Mouse (Mus musculus) liver, embryonic 14.5 days (tissue): ENCODE data around the gene Stac2. TPM values are rescaled to one million over a fixed set of nuclear protein-coding genes. Genes with fewer than 3 reads are reported as not detected.

Experiments used
- ATAC-seq: fragments of 200-750 bp; cut with Nextera tagmentation; 2 replicates; pipeline ENCODE4 v1.8.0; 2017; ENCODE audit warnings: moderate number of reproducible peaks, mild to moderate bottlenecking, moderate library complexity; ENCODE audit not compliant: insufficient read depth
- DNase-seq, 3 experiments: peaks; one replicate each; pipeline ENCODE4 v3.0.0-alpha.2; 2012 to 2013; ENCODE audit warnings: low read depth in 3 of 3, low spot score in 3 of 3
- H3K27ac ChIP-seq: fragments of 300-500 bp; sonication (generic); 2 replicates; pipeline ENCODE4 v1.5.1; 2014; ENCODE audit warnings: moderate library complexity, mild to moderate bottlenecking, control low read depth, inconsistent platforms
- H3K27me3 ChIP-seq: fragments of 300-500 bp; sonication (generic); 2 replicates; pipeline ENCODE4 v1.6.1; 2014; ENCODE audit warnings: mild to moderate bottlenecking, low read length, moderate library complexity; ENCODE audit not compliant: control insufficient read depth, insufficient read depth
- H3K36me3 ChIP-seq: fragments of 300-500 bp; sonication (generic); replicated peaks from 2 replicates; pipeline ENCODE4 v1.6.1; 2014; ENCODE audit warnings: low read depth; ENCODE audit not compliant: control insufficient read depth, insufficient read depth
- H3K4me1 ChIP-seq, 2 experiments: fragments of 200-500 bp in 1 of 2; fragments of 300-500 bp in 1 of 2; sonication (generic) in 1 of 2; replicated peaks; 2 replicates each; pipeline ENCODE4 v1.6.1; 2012 to 2014; ENCODE audit warnings: antibody characterized with exemption in 1 of 2, inconsistent platforms in 1 of 2, low read length in 1 of 2; ENCODE audit not compliant: control insufficient read depth in 2 of 2, insufficient read depth in 2 of 2
- H3K4me2 ChIP-seq: fragments of 300-500 bp; sonication (generic); 2 replicates; pipeline ENCODE4 v1.6.1; 2014; ENCODE audit warnings: low read depth, mild to moderate bottlenecking, control low read depth, moderate library complexity
- H3K4me3 ChIP-seq, 2 experiments: fragments of 200-500 bp in 1 of 2; fragments of 300-500 bp in 1 of 2; sonication (generic) in 1 of 2; 2 replicates each; pipeline ENCODE4 v1.5.1; 2012 to 2014; ENCODE audit warnings: low read depth in 2 of 2, low read length in 2 of 2, mild to moderate bottlenecking in 2 of 2, control low read depth in 1 of 2, inconsistent platforms in 1 of 2, moderate library complexity in 1 of 2; ENCODE audit not compliant: insufficient read depth in 1 of 2
- H3K9ac ChIP-seq: fragments of 300-500 bp; sonication (generic); replicated peaks from 2 replicates; pipeline ENCODE4 v1.6.1; 2014; ENCODE audit warnings: mild to moderate bottlenecking, control low read depth, moderate library complexity
- H3K9me3 ChIP-seq: fragments of 300-500 bp; sonication (generic); 2 replicates; pipeline ENCODE4 v1.6.1; 2016; ENCODE audit warnings: low read length, mixed read lengths; ENCODE audit not compliant: control insufficient read depth
- CTCF ChIP-seq: IDR thresholded peaks from 2 replicates; pipeline ENCODE4 v1.5.1; 2016; ENCODE audit warnings: antibody characterized with exemption, low read depth, control low read depth
- EP300 ChIP-seq: IDR thresholded peaks from 2 replicates; pipeline ENCODE4 v1.6.1; 2016; ENCODE audit warnings: antibody characterized with exemption, low read depth
- WGBS: fragments of 180-500 bp; shearing (Covaris S2); extraction: QIAGEN DNeasy Blood & Tissue Kit; methylation state at CpG from one replicate; pipeline ENCODE4 v1.1.7; 2014; ENCODE audit not compliant: insufficient replicate concordance; 5-methylcytosine and 5-hydroxymethylcytosine counted together
- polyA plus RNA-seq, 2 experiments: library from polyadenylated mRNA; depleted of rRNA in 1 of 2; stranded (reverse) in 1 of 2; unstranded in 1 of 2; fragments of >200 nt; fragmentation: Nextera tagmentation in 1 of 2; extraction: Ambion mirVana in 1 of 2; gene quantifications; 2 replicates each; pipeline versions ENCODE4 v1.2.1 to v1.2.3; 2012 to 2014

Stac2 gene
- polyA plus RNA-seq, 2 experiments: not detected

- Histone ChIP-seq H3K9ac (no peak overlapping the region), H3K36me3 (no peaks in the 10 kb centered on the region), H3K27ac (no peak overlapping the region), H3K4me1 (peaks cover 0 to 21% of the 10 kb centered on the region in 2 experiments; a peak in 3 of 4 replicates), H3K27me3 (peaks cover 4% of the 10 kb centered on the region), H3K9me3 (no peaks in the 10 kb centered on the region), H3K4me2 (no peak overlapping the region), H3K4me3 (no peak overlapping the region)
- DNase-seq (no peak), ATAC-seq (no peak)
- TF ChIP-seq EP300 (no peak), CTCF (no peak)
- WGBS: 31% methylated on average over 1 of the region's 1 CpGs
Observed at GRCm38 (mm10) chr11:97996691-97997090, 56.6 kb downstream of the Stac2 start.

DNA sequence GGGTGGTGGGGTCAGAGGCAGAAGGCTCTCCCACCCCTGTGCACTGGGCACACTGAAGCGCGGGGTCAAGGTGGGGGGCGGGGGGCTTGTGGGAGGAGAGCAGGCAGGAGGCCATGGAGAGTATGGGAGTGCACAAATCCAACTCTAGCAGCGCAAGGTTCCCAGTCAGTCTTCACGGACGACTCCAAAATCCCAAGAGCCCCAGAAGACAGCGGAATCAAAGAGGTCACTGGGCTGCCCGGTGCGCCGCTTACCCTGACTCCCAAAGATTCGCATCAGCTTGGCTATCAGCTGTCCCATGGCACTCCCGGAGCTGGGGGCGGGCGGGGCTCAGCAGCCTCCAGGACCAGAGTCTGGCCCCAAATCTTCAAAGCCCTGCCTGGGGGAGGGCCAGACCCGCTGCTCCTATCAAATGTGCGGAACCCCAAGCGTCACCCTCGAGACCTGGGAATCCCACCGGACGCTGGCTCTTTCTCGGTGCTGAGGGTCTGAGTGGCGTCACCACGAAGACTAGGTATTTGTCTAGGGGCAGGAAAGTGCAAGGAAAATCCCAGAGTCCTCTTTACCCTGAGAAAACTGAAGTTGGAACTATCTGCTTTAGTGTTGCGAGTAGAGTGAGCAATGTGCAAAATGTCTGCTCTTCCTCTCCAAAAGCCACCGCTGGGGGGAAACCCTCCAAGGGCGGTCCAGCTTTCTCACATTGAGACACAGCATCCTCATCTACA is 57.5 kb downstream of the Stac2 start, which contains the start of gene Arl5c:
Gene Arl5c, minus strand, starts transcription at position 618 of the 725 bp plus-strand sequence.
- H3K36me3 ChIP-seq: no peaks in the 10 kb centered on the region
- H3K27me3 ChIP-seq: no peaks in the 10 kb centered on the region; the same call in 1 of the 2 replicates
- H3K9ac ChIP-seq: no peak within 1 kb of the TSS; the same call in 1 of the 2 replicates
- 3% methylated on average over 26 of the region's 26 CpGs for WGBS
- ATAC-seq (no peak), DNase-seq (no peak)
- no peak within 1 kb of the TSS for H3K27ac ChIP-seq
- peaks cover 0 to 19% of the 10 kb centered on the region in 2 experiments; a peak in 3 of 4 replicates for H3K4me1 ChIP-seq
- TF ChIP-seq EP300 (no peak), CTCF (peak; percentile 20; the same call in 1 of the 2 replicates)
- no peaks in the 10 kb centered on the region for H3K9me3 ChIP-seq
- H3K4me3 ChIP-seq: peak within 1 kb of the TSS; percentile 36 to 42
- peak within 1 kb of the TSS; percentile 74 for H3K4me2 ChIP-seq

- WGBS: 2% methylated on average over 13 of the region's 13 CpGs
- Histone ChIP-seq H3K9me3 (no peaks in the 10 kb centered on the region), H3K27me3 (no peaks in the 10 kb centered on the region; the same call in 1 of the 2 replicates), H3K27ac (no peak overlapping the region), H3K4me2 (peak overlapping the region; percentile 74), H3K9ac (no peak overlapping the region), H3K36me3 (no peaks in the 10 kb centered on the region), H3K4me3 (peak overlapping the region; percentile 36 to 42), H3K4me1 (peaks cover under 1 to 17% of the 10 kb centered on the region in 2 experiments; a peak in 3 of 4 replicates)
- no peak for TF ChIP-seq EP300
- TF ChIP-seq CTCF: peak; percentile 94
- ATAC-seq: peak; percentile 63
- peak in 2 of 3 experiments; percentile 47 to 55 for DNase-seq
Observed at GRCm38 (mm10) chr11:97994539-97995100, 58.6 kb downstream of the Stac2 start.

GRCm38 (mm10) chr11:97988530-97989096 is 64.6 kb downstream of the Stac2 start:
- peak overlapping the region; percentile 83 for H3K27ac ChIP-seq
- DNase-seq (peak; percentile 75 to 79 (median 76)), ATAC-seq (peak; percentile 82)
- H3K36me3 ChIP-seq: no peaks in the 10 kb centered on the region
- TF ChIP-seq EP300 (no peak), CTCF (no peak)
- no peaks in the 10 kb centered on the region for H3K9me3 ChIP-seq
- under 1% methylated on average over 26 of the region's 26 CpGs for WGBS
- H3K4me2 ChIP-seq: peak overlapping the region; percentile 84
- H3K4me1 ChIP-seq: peaks cover 2 to 5% of the 10 kb centered on the region in 2 experiments; a peak in 3 of 4 replicates
- H3K4me3 ChIP-seq: peak overlapping the region; percentile 88 to 93
- peak overlapping the region; percentile 73 for H3K9ac ChIP-seq
- peaks cover 24% of the 10 kb centered on the region for H3K27me3 ChIP-seq
